ENCODE assay signal across 24 mouse cellular contexts in genomic region chr12:41838334-41838847, GRCm38 (mm10).
DNase-seq lines count a peak whose midpoint lies in the region; ATAC-seq and TF ChIP-seq lines count a peak whose summit lies in the region.
"Had no signal": no experiment of that assay in that cellular context is flagged by ENCODE, and none has a peak within 500 bp of the region (broad histone marks: within the 10 kb centered on the region; RNA-seq: fewer than 3 reads in every experiment).

No protein-coding gene starts in this region.

- peaks cover 0 to 4% of the 10 kb centered on the region in 2 experiments; a peak in 2 of 4 replicates for H3K4me1 ChIP-seq in heart, embryonic 14.5 days (ENCODE audit: control insufficient read depth in 2 of 2, insufficient read depth in 2 of 2, low read length in 2 of 2)
- H3K4me1 ChIP-seq in heart, adult 2 months (ENCODE audit: control insufficient read depth, insufficient read depth, low read length): no peaks in the 10 kb centered on the region
- H3K4me1 ChIP-seq in limb, embryonic 13.5 days: no peaks in the 10 kb centered on the region
- H3K4me1 ChIP-seq in limb, embryonic 10.5 days: no peaks in the 10 kb centered on the region
- no peaks in the 10 kb centered on the region for H3K4me1 ChIP-seq in limb, embryonic 14.5 days (ENCODE audit: control insufficient read depth, insufficient read depth, low read length)
- H3K4me1 ChIP-seq: forebrain, embryonic 10.5 days; kidney, embryonic 15.5 days; midbrain, embryonic 12.5 days had no signal

- no peak overlapping the region for H3K9ac ChIP-seq in heart, embryonic 14.5 days (ENCODE audit: low read length)
- no peak overlapping the region for H3K9ac ChIP-seq in heart, adult 2 months (ENCODE audit: low read depth, low read length)
- no peak overlapping the region for H3K9ac ChIP-seq in limb, embryonic 13.5 days
- H3K9ac ChIP-seq in limb, embryonic 14.5 days (ENCODE audit: low read depth, low read length, severe bottlenecking): no peak overlapping the region
- H3K9ac ChIP-seq: hindbrain, embryonic 14.5 days; kidney, embryonic 15.5 days; midbrain, embryonic 12.5 days had no signal

- H3K4me3 ChIP-seq in heart, embryonic 14.5 days (ENCODE audit: control insufficient read depth in 1 of 2, insufficient read depth in 1 of 2, low read depth in 1 of 2, low read length in 2 of 2): no peak overlapping the region
- H3K4me3 ChIP-seq in heart, adult 2 months: no peak overlapping the region
- no peak overlapping the region for H3K4me3 ChIP-seq in limb, embryonic 13.5 days
- no peak overlapping the region for H3K4me3 ChIP-seq in limb, embryonic 10.5 days
- H3K4me3 ChIP-seq in limb, embryonic 14.5 days (replicated peaks; ENCODE audit: low read length): no peak overlapping the region
- H3K4me3 ChIP-seq: forebrain, embryonic 10.5 days; kidney, embryonic 15.5 days; left cerebral cortex, adult 2 months; midbrain, embryonic 12.5 days had no signal

- H3K27ac ChIP-seq in heart, embryonic 14.5 days (replicated peaks in 1 of 2; ENCODE audit: control insufficient read depth in 1 of 2, insufficient read depth in 1 of 2, low read depth in 2 of 2, low read length in 2 of 2): 0 out of 4 replicates have a peak overlapping the region, but pooled peaks of 1 of the 2 experiments have one; percentile 12
- no peak overlapping the region; the same call in none of the 2 replicates for H3K27ac ChIP-seq in heart, adult 2 months
- H3K27ac ChIP-seq in limb, embryonic 13.5 days: no peak overlapping the region
- no peak overlapping the region for H3K27ac ChIP-seq in limb, embryonic 10.5 days
- H3K27ac ChIP-seq in limb, embryonic 14.5 days (replicated peaks; ENCODE audit: low read depth, low read length): no peak overlapping the region
- H3K27ac ChIP-seq: forebrain, embryonic 10.5 days; hindbrain, embryonic 14.5 days; kidney, embryonic 15.5 days; left cerebral cortex, adult 2 months; midbrain, embryonic 12.5 days; stomach, postnatal 0 days had no signal

- no peaks in the 10 kb centered on the region for H3K9me3 ChIP-seq in heart, embryonic 14.5 days (ENCODE audit: control insufficient read depth, low read length)
- no peaks in the 10 kb centered on the region for H3K9me3 ChIP-seq in limb, embryonic 13.5 days
- no peaks in the 10 kb centered on the region for H3K9me3 ChIP-seq in limb, embryonic 10.5 days (replicated peaks)
- no peaks in the 10 kb centered on the region for H3K9me3 ChIP-seq in limb, embryonic 14.5 days (ENCODE audit: control insufficient read depth, low read length)
- H3K9me3 ChIP-seq: forebrain, embryonic 10.5 days; G1E; kidney, embryonic 15.5 days; midbrain, embryonic 12.5 days had no signal

- intact Hi-C loops in heart, adult 2 months (cut with DNase I): no loop called here

- ATAC-seq in heart, embryonic 14.5 days (ENCODE audit: insufficient number of reproducible peaks, insufficient read depth, low FRiP score, low read depth): peak; percentile 59; the same call in 1 of the 2 replicates
- ATAC-seq in limb, embryonic 13.5 days (ENCODE audit: low FRiP score, low read depth): peak; percentile 48; the same call in 1 of the 2 replicates
- no peak for ATAC-seq in limb, embryonic 14.5 days (ENCODE audit: low FRiP score, low read depth)
- ATAC-seq: activated CD4-positive, CD25-positive, alpha-beta regulatory T cell, adult 4 months; forebrain, embryonic 16.5 days had no signal

- no peak overlapping the region for H3K4me2 ChIP-seq in heart, embryonic 14.5 days (ENCODE audit: low read length)
- H3K4me2 ChIP-seq in limb, embryonic 13.5 days (replicated peaks): no peak overlapping the region
- H3K4me2 ChIP-seq in limb, embryonic 14.5 days (replicated peaks; ENCODE audit: low read depth, low read length, severe bottlenecking): no peak overlapping the region
- H3K4me2 ChIP-seq: hindbrain, embryonic 14.5 days; kidney, embryonic 15.5 days; midbrain, embryonic 12.5 days had no signal

- H3K36me3 ChIP-seq in heart, embryonic 14.5 days (ENCODE audit: control insufficient read depth, insufficient read depth, low read length): no peaks in the 10 kb centered on the region
- no peaks in the 10 kb centered on the region for H3K36me3 ChIP-seq in heart, adult 2 months (ENCODE audit: control insufficient read depth, insufficient read depth, low read length)
- no peaks in the 10 kb centered on the region for H3K36me3 ChIP-seq in limb, embryonic 13.5 days
- H3K36me3 ChIP-seq in limb, embryonic 10.5 days: no peaks in the 10 kb centered on the region
- no peaks in the 10 kb centered on the region for H3K36me3 ChIP-seq in limb, embryonic 14.5 days (ENCODE audit: control insufficient read depth, insufficient read depth, low read length)
- H3K36me3 ChIP-seq: forebrain, embryonic 10.5 days; G1E; kidney, embryonic 15.5 days; midbrain, embryonic 12.5 days had no signal

- no peak for TF ChIP-seq EP300 in heart, adult 2 months (IDR thresholded peaks at IDR 0.05; ENCODE audit: insufficient read depth, low read depth, low read length)

- no peak for TF ChIP-seq POLR2A in heart, adult 2 months (IDR thresholded peaks at IDR 0.05; ENCODE audit: insufficient read depth, low read depth, low read length)
- TF ChIP-seq POLR2A in limb, embryonic 14.5 days (IDR thresholded peaks at IDR 0.05; ENCODE audit: borderline replicate concordance, extremely low read depth, insufficient read depth, insufficient read length): no peak

- no peaks in the 10 kb centered on the region for H3K79me2 ChIP-seq in heart, adult 2 months (replicated peaks; ENCODE audit: control insufficient read depth, insufficient read depth, low read length)

- no peak for DNase-seq in heart, adult 2 months
- no peak for DNase-seq in limb, embryonic 10.5 days (ENCODE audit: low spot score)
- peak; percentile 4 for DNase-seq in R1 (ENCODE audit: low read depth, low spot score)
- peak; percentile 15 for DNase-seq in limb, embryonic 14.5 days (ENCODE audit: low spot score)
- DNase-seq in right cerebral cortex, postnatal 10 days (ENCODE audit: low spot score in 2 of 2): no peak
- DNase-seq: adrenal gland, postnatal 10 days; B cell, adult 2 months; cerebellum, adult 18-20 months; gastrocnemius, postnatal 25 days; heart, postnatal 36 days; thymus, adult 2 months; thymus, postnatal 4 days had no signal

- H3K27me3 ChIP-seq in heart, embryonic 14.5 days (ENCODE audit: control insufficient read depth, insufficient read depth, low read length): no peaks in the 10 kb centered on the region
- H3K27me3 ChIP-seq in heart, adult 2 months (ENCODE audit: control insufficient read depth, insufficient read depth, low read length): no peaks in the 10 kb centered on the region
- H3K27me3 ChIP-seq in limb, embryonic 13.5 days: no peaks in the 10 kb centered on the region
- H3K27me3 ChIP-seq in limb, embryonic 10.5 days (ENCODE audit: low read depth, poor library complexity, severe bottlenecking): no peaks in the 10 kb centered on the region
- H3K27me3 ChIP-seq in limb, embryonic 14.5 days (ENCODE audit: control insufficient read depth, insufficient read depth, low read length): no peaks in the 10 kb centered on the region
- H3K27me3 ChIP-seq: CH12.LX; kidney, embryonic 15.5 days; midbrain, embryonic 12.5 days had no signal

- WGBS in heart, embryonic 14.5 days: 40% methylated on average over 6 of the region's 6 CpGs
- WGBS in heart, adult 2 months: 22% methylated on average over 6 of the region's 6 CpGs
- 70% methylated on average over 6 of the region's 6 CpGs for WGBS in limb, embryonic 13.5 days
- 79% methylated on average over 6 of the region's 6 CpGs for WGBS in limb, embryonic 10.5 days
- WGBS in limb, embryonic 14.5 days: 66% methylated on average over 6 of the region's 6 CpGs

- no peak for TF ChIP-seq CTCF in heart, adult 2 months (IDR thresholded peaks at IDR 0.05)

Comparison
In these comparisons a context has a peak if more than half of its experiments do, and no peak if none do; other contexts are left out.
1. DNase-seq: peak in R1 (single experiment) and limb, embryonic 14.5 days (single experiment); none in heart, adult 2 months (0 of 2), limb, embryonic 10.5 days (single experiment) and right cerebral cortex, postnatal 10 days (0 of 2).